Comparison of ENCODE assay signal across 8 mouse cellular contexts in the genomic region with DNA sequence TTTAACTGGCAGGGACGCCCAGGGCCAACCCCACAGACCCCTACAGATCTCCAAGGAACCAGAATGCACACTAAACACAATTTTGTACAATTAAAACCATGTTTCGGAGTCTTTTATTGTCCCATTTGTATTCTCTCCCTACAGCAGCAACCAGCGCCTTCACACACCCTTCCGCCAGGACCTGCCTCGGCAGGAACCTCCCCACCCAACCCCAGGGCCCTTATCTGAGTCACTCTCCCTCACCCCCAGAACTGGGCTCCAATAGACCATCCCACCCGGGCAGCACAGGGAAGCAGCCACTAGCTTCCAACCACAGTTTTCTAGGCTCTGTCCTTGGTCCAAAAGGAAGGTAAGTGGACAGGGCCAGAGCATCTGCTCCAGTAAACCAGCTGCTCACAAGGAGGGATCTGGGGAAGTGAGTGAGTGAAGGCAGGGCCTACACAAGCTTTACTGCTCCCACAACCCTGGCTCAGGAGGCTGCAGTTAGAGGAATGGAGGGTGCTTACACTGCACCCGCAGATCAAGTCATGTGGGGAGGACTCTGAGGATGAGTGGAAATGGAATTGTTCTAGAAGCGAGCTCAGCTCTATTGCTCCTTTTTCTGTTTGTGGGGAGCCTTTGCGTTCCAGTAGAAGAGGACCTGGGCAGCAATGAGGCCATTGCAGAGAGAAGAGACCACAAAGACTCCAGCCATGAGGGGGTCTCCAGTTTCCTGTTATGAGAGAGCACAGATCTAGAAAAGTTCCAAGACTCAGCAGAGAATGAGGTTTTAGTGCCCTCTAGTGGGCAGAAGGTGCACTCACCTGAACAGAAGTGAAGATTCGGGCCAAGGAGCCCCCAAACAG. TPM values are rescaled to one million over a fixed set of nuclear protein-coding genes. Genes with fewer than 3 reads are reported as not detected.
DNase-seq lines count a peak whose midpoint lies in the region; ATAC-seq and TF ChIP-seq lines count a peak whose summit lies in the region.

No protein-coding gene starts in this region.

- H3K4me1 ChIP-seq in liver, adult 2 months (ENCODE audit: control insufficient read depth, insufficient read depth, low read length): peaks cover 5% of the 10 kb centered on the region

- no peak for TF ChIP-seq POLR2A in liver, adult 2 months (IDR thresholded peaks at IDR 0.05; ENCODE audit: extremely low read depth, insufficient read depth, low read length)

- no peaks in the 10 kb centered on the region for H3K27me3 ChIP-seq in liver, adult 2 months (ENCODE audit: control insufficient read depth, insufficient read depth, low read length)

- 81% methylated on average over 10 of the region's 10 CpGs for WGBS in liver, adult 2 months

- no peak overlapping the region for H3K27ac ChIP-seq in liver, adult 2 months (replicated peaks; ENCODE audit: insufficient read depth, low read depth, low read length)

- no peak overlapping the region for H3K9ac ChIP-seq in liver, adult 2 months (ENCODE audit: low read depth, low read length)

- peak; percentile 52 for DNase-seq in kidney, adult 18-20 months
- DNase-seq in kidney, adult 11 months: no peak
- peak; percentile 76 for DNase-seq in ES-CJ7 (ENCODE audit: low read depth, low spot score)
- peak; percentile 56 for DNase-seq in heart, postnatal 4 days
- no peak for DNase-seq in liver, adult 2 months (ENCODE audit: extremely low read depth, low read depth, low spot score)
- peak; percentile 89 for DNase-seq in retina, embryonic 14.5 days (ENCODE audit: low spot score)
- no peak for DNase-seq in left cerebral cortex, adult 9 months (ENCODE audit: low spot score in 2 of 2)

- no peaks in the 10 kb centered on the region; the same call in 1 of the 2 replicates for H3K79me2 ChIP-seq in liver, adult 2 months (ENCODE audit: control insufficient read depth, insufficient read depth, low read length)

- H3K36me3 ChIP-seq in liver, adult 2 months (ENCODE audit: control insufficient read depth, insufficient read depth, low read length): peaks cover 8% of the 10 kb centered on the region; the same call in 1 of the 2 replicates

- no peak overlapping the region for H3K4me3 ChIP-seq in liver, adult 2 months (ENCODE audit: insufficient read depth, low read depth, low read length)

- ATAC-seq in common myeloid progenitor, adult 5-6 weeks (replicated peaks; ENCODE audit: low read depth, poor library complexity, severe bottlenecking): peak; percentile 38; the same call in 1 of the 2 replicates

- TF ChIP-seq CTCF in liver, adult 2 months (IDR thresholded peaks at IDR 0.05; ENCODE audit: low read depth, low read length): peak; percentile 67

RNA-seq across cellular contexts. Expression of a gene that starts 1.7 kb away (rescaled TPM):
- total RNA-seq in common myeloid progenitor, adult 5-6 weeks (2017): 0.87 TPM in 1 of 2 replicates, not detected in the other
- not detected for total RNA-seq in heart, postnatal 4 days (2021)
- total RNA-seq in liver, adult 2 months (2014; rRNA removed): not detected in 2 replicates
- 0.21 TPM in 1 of 2 replicates, not detected in the other for polyA plus RNA-seq in liver, adult 2 months (2012; rRNA removed)

RNA-seq across cellular contexts. Expression of a gene that starts 5.6 kb away (rescaled TPM):
- 51.8 and 56.8 TPM in 2 replicates for total RNA-seq in common myeloid progenitor, adult 5-6 weeks (2017)
- total RNA-seq in heart, postnatal 4 days (2021): 10 to 100 TPM; 34.3 to 36.3 TPM
- 49.9 and 53.5 TPM in 2 replicates for total RNA-seq in liver, adult 2 months (2014; rRNA removed)
- polyA plus RNA-seq in liver, adult 2 months (2012; rRNA removed): 100 and 115 TPM in 2 replicates

RNA-seq across cellular contexts. Expression of a gene that starts 9.1 kb away (rescaled TPM):
- total RNA-seq in common myeloid progenitor, adult 5-6 weeks (2017): 11.0 and 29.0 TPM in 2 replicates
- 1 to 10 TPM; 4.0 to 6.0 TPM for total RNA-seq in heart, postnatal 4 days (2021)
- total RNA-seq in liver, adult 2 months (2014; rRNA removed): 4.5 and 6.0 TPM in 2 replicates
- polyA plus RNA-seq in liver, adult 2 months (2012; rRNA removed): 6.1 and 14.8 TPM in 2 replicates

RNA-seq across cellular contexts. Expression of a gene that starts 15.4 kb away (rescaled TPM):
- 895 and 933 TPM in 2 replicates for total RNA-seq in common myeloid progenitor, adult 5-6 weeks (2017)
- 100 to 1,000 TPM; 535 to 537 TPM for total RNA-seq in heart, postnatal 4 days (2021)
- 370 and 386 TPM in 2 replicates for total RNA-seq in liver, adult 2 months (2014; rRNA removed)
- 184 and 221 TPM in 2 replicates for polyA plus RNA-seq in liver, adult 2 months (2012; rRNA removed)

RNA-seq across cellular contexts. Expression of a gene that starts 24.0 kb away (rescaled TPM):
- 38.9 and 44.1 TPM in 2 replicates for total RNA-seq in common myeloid progenitor, adult 5-6 weeks (2017)
- 10 to 100 TPM; 81.4 to 83.6 TPM for total RNA-seq in heart, postnatal 4 days (2021)
- 18.1 and 19.9 TPM in 2 replicates for total RNA-seq in liver, adult 2 months (2014; rRNA removed)
- 24.2 and 33.9 TPM in 2 replicates for polyA plus RNA-seq in liver, adult 2 months (2012; rRNA removed)

Comparison
In these comparisons a context has a peak if more than half of its experiments do, and no peak if none do; other contexts are left out.
1. DNase-seq: peak in kidney, adult 18-20 months (single experiment), ES-CJ7 (single experiment), heart, postnatal 4 days (single experiment) and retina, embryonic 14.5 days (single experiment); none in kidney, adult 11 months (single experiment), liver, adult 2 months (single experiment) and left cerebral cortex, adult 9 months (0 of 2).